Mouse (Mus musculus): ENCODE results near the gene Lipc. TPM values are rescaled to one million over a fixed set of nuclear protein-coding genes. Genes with fewer than 3 reads are reported as not detected.
A peak's percentile ranks its signal among the peaks of the same experiment; 100 is the strongest.

Gene Lipc
- polyA plus RNA-seq, 1 experiment, result not detected

- H3K4me3 ChIP-seq (replicated peaks), result no peak overlapping the region
- TF ChIP-seq FLI1 (IDR thresholded peaks at IDR 0.05; ENCODE audit: low read length), result no peak
- TF ChIP-seq GATA1 (IDR thresholded peaks at IDR 0.05; ENCODE audit: borderline replicate concordance, low read length), result no peak
- H3K36me3 ChIP-seq (replicated peaks; ENCODE audit: low read length), result no peaks in the 10 kb centered on the region
These were observed 17.3 kb downstream of the Lipc start for GRCm38 (mm10) chr9:70934587-70935295.

DNA sequence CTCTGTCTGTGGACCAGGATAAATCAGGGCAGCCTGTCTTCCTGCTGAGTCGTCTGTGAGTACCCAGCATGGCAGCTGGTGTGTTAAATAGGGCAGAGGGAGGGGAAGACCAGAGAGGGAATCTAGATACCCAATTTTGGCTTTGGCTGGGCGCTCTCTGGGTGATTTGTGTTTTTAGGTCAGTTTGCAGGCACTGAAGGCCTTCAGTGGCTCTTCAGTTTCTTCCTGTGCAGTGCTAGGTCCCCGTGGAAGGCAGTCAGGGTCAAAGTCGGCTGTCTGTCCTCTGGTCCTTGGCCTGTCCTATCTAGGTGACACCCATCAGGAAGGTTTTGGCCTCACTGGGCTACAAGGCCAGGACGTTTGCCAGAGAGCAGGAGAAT, 21.4 kb downstream of the Lipc start:
- Histone ChIP-seq H3K4me1 (peaks cover 58% of the 10 kb centered on the region), H3K27me3 (replicated peaks) (no peaks in the 10 kb centered on the region), H3K4me3 (replicated peaks) (no peak overlapping the region), H3K36me3 (replicated peaks; ENCODE audit: low read length) (peaks cover 7% of the 10 kb centered on the region), H3K9me3 (peaks cover 4% of the 10 kb centered on the region)
- TF ChIP-seq FLI1 (IDR thresholded peaks at IDR 0.05; ENCODE audit: low read length) (no peak), GATA1 (IDR thresholded peaks at IDR 0.05; ENCODE audit: borderline replicate concordance, low read length) (no peak)

More at GRCm38 (mm10) chr9:70934587-70935295, 17.3 kb downstream of the Lipc start:
- no peaks in the 10 kb centered on the region for H3K27me3 ChIP-seq (replicated peaks)
- no peaks in the 10 kb centered on the region for H3K9me3 ChIP-seq
- H3K4me1 ChIP-seq, result peaks cover 56% of the 10 kb centered on the region

- peaks cover 64% of the 10 kb centered on the region for H3K4me1 ChIP-seq
- H3K4me3 ChIP-seq (replicated peaks), result no peak overlapping the region
- H3K9me3 ChIP-seq, result peaks cover 4% of the 10 kb centered on the region
- H3K36me3 ChIP-seq (replicated peaks; ENCODE audit: low read length), result peaks cover 9% of the 10 kb centered on the region
- H3K27me3 ChIP-seq (replicated peaks), result no peaks in the 10 kb centered on the region
- no peak for TF ChIP-seq FLI1 (IDR thresholded peaks at IDR 0.05; ENCODE audit: low read length)
- TF ChIP-seq GATA1 (IDR thresholded peaks at IDR 0.05; ENCODE audit: borderline replicate concordance, low read length), result no peak
These were observed 22.0 kb downstream of the Lipc start for GRCm38 (mm10) chr9:70929840-70930640.

- Histone ChIP-seq H3K4me3 (replicated peaks) (no peak overlapping the region), H3K36me3 (replicated peaks; ENCODE audit: low read length) (peaks cover 9% of the 10 kb centered on the region), H3K4me1 (peaks cover 80% of the 10 kb centered on the region), H3K27me3 (replicated peaks) (no peaks in the 10 kb centered on the region), H3K9me3 (peaks cover 4% of the 10 kb centered on the region)
- TF ChIP-seq GATA1 (IDR thresholded peaks at IDR 0.05; ENCODE audit: borderline replicate concordance, low read length) (no peak), FLI1 (IDR thresholded peaks at IDR 0.05; ENCODE audit: low read length) (no peak)
These were observed 23.6 kb downstream of the Lipc start for GRCm38 (mm10) chr9:70928472-70928871.

DNA sequence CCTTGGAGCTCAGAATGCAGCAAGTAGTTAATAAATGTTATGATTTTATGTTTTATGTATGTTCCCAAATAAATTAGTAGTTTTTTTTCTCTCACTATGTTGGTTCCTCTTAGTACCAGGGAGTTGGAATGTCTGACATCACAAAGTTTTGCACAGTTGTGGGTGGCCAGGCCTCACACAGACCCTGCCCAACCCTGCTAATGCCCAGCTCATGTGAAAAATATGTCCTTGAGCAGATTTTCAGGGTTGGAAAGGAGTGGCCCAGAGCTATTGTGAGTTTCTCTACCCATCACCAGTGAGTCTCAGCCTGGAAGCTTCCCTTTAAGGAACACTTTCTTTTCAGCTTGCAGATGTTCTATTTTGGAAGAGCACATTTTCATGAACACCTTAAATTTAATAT, 24.3 kb downstream of the Lipc start:
- H3K9me3 ChIP-seq, result peaks cover 4% of the 10 kb centered on the region
- TF ChIP-seq GATA1 (IDR thresholded peaks at IDR 0.05; ENCODE audit: borderline replicate concordance, low read length), result no peak
- TF ChIP-seq FLI1 (IDR thresholded peaks at IDR 0.05; ENCODE audit: low read length), result no peak
- peaks cover 9% of the 10 kb centered on the region for H3K36me3 ChIP-seq (replicated peaks; ENCODE audit: low read length)
- H3K27me3 ChIP-seq (replicated peaks), result no peaks in the 10 kb centered on the region
- no peak overlapping the region for H3K4me3 ChIP-seq (replicated peaks)
- peaks cover 85% of the 10 kb centered on the region for H3K4me1 ChIP-seq

GRCm38 (mm10) chr9:70926820-70927588, 25.0 kb downstream of the Lipc start:
- Histone ChIP-seq H3K27me3 (replicated peaks) (no peaks in the 10 kb centered on the region), H3K36me3 (replicated peaks; ENCODE audit: low read length) (peaks cover 9% of the 10 kb centered on the region), H3K4me3 (replicated peaks) (peak overlapping the region; percentile 20), H3K9me3 (peaks cover 4% of the 10 kb centered on the region), H3K4me1 (peaks cover 92% of the 10 kb centered on the region)
- TF ChIP-seq GATA1 (IDR thresholded peaks at IDR 0.05; ENCODE audit: borderline replicate concordance, low read length), result peak; percentile 44; the same call in 1 of the 3 replicates
- TF ChIP-seq FLI1 (IDR thresholded peaks at IDR 0.05; ENCODE audit: low read length), result no peak

DNA sequence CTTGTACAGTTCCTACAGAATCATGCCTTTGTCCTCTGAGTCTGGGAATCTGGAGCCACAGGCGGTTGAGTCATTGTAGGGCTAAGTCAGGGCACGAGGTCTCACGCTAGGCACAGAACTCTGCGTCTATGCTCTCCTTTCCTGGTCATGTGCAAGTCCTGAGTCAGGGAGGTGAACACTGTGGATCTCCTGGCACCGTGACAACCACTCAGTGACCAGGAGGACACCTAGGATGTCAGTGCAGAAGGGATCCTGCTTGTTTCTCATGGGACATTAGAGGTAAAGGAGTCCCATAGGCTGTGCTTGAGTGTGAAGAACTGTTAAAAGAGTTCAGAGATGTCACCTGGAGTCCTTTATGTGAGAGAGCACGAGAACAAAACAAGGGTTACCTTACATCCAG, 26.8 kb downstream of the Lipc start:
- peaks cover 4% of the 10 kb centered on the region for H3K9me3 ChIP-seq
- peaks cover 96% of the 10 kb centered on the region for H3K4me1 ChIP-seq
- no peaks in the 10 kb centered on the region for H3K27me3 ChIP-seq (replicated peaks)
- H3K36me3 ChIP-seq (replicated peaks; ENCODE audit: low read length), result peaks cover 9% of the 10 kb centered on the region
- TF ChIP-seq GATA1 (IDR thresholded peaks at IDR 0.05; ENCODE audit: borderline replicate concordance, low read length) (no peak), FLI1 (IDR thresholded peaks at IDR 0.05; ENCODE audit: low read length) (no peak)
- H3K4me3 ChIP-seq (replicated peaks), result no peak overlapping the region

DNA sequence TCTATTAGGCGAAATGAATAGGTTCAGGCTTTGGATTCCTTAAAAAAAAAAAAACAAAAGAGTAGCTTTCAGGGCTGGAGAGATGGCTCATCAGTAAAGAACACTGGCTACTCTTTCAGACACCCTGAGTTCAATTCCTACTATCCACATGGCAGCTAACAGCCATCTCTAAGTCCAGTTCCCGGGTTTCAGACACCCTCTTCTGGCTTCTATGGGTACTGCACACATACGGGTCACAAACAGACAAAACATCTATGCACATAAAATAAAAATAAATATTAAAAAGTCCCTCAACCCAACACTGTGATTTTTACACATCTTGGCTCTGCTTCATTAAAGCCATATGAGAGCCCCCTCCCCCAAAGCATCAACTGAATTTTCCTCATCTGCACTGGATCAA, 27.3 kb downstream of the Lipc start:
- peaks cover 4% of the 10 kb centered on the region for H3K9me3 ChIP-seq
- H3K4me3 ChIP-seq (replicated peaks), result no peak overlapping the region
- peaks cover 9% of the 10 kb centered on the region for H3K36me3 ChIP-seq (replicated peaks; ENCODE audit: low read length)
- TF ChIP-seq FLI1 (IDR thresholded peaks at IDR 0.05; ENCODE audit: low read length), result no peak
- H3K27me3 ChIP-seq (replicated peaks), result no peaks in the 10 kb centered on the region
- H3K4me1 ChIP-seq, result peaks cover 94% of the 10 kb centered on the region

GRCm38 (mm10) chr9:70921781-70922565, 30.1 kb downstream of the Lipc start:
- Histone ChIP-seq H3K27me3 (replicated peaks) (no peaks in the 10 kb centered on the region), H3K4me1 (peaks cover 80% of the 10 kb centered on the region), H3K4me3 (replicated peaks) (peak overlapping the region; percentile 71), H3K36me3 (replicated peaks; ENCODE audit: low read length) (peaks cover 3% of the 10 kb centered on the region), H3K9me3 (no peaks in the 10 kb centered on the region)
- TF ChIP-seq FLI1 (IDR thresholded peaks at IDR 0.05; ENCODE audit: low read length) (no peak), GATA1 (IDR thresholded peaks at IDR 0.05; ENCODE audit: borderline replicate concordance, low read length) (no peak)

Measured in megakaryocyte, embryonic 14.5 days (primary cell).